Mouse (Mus musculus) testis, adult 2 months (tissue): ENCODE measurements around the gene Ltbp1.

Experiments
- CTCF ChIP-seq: fragments of 200-500 bp; IDR thresholded peaks from 2 replicates; pipeline ENCODE4 v1.5.1; 2012; ENCODE audit warnings: low read depth, mild to moderate bottlenecking, inconsistent platforms, low read length, moderate library complexity; ENCODE audit not compliant: control insufficient read depth, insufficient read depth, insufficient replicate concordance
- POLR2A ChIP-seq: fragments of 200-500 bp; IDR thresholded peaks from 2 replicates; pipeline ENCODE4 v1.6.1; 2012; ENCODE audit warnings: low read depth, mild to moderate bottlenecking, inconsistent platforms, low read length, moderate library complexity; ENCODE audit not compliant: control insufficient read depth

DNA sequence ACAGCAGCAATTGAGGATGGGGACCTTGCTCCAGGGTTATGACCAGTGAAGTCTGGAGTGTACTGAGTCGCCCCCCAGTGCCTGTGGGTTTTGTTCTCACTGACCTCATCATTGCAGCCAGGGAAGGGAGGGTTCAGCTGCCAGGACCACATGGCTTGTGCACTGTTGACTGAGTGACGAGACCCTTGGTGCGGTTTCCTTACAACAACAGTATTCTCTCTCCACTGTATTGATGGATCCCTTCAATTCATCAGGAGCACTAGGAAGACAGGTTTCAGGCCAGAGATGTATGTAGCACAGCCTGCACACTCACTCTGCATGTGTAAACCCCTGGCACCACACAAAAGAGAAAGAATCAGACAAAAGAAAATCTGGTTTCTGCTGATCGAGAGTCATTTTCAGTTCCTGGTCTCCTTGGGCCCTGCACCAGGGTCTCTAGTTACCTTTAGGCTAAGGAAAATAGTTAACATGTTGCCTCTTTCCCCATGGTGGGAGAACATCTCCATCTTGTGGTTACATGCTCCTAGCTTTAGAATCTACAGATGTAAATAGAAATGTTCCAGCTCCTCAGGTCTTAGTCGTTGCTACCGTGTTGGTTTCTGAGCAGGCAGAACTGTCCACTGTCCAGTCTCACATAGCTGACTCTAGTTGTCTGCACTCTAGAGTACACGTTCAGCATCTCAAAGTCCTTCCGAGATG is 117.4 kb downstream of the Ltbp1 start:
- no peak for TF ChIP-seq POLR2A
- TF ChIP-seq CTCF, result no peak
